Mouse (Mus musculus): ENCODE measurements around the gene Gdf11. TPM values are rescaled to one million over a fixed set of nuclear protein-coding genes. Genes with fewer than 3 reads are reported as not detected.

The Gdf11 gene
- not detected in 2 replicates for total RNA-seq (2015; ENCODE audit: low replicate concordance)
- not detected in 2 replicates for total RNA-seq (2017; ENCODE audit: low replicate concordance)

- ATAC-seq (replicated peaks; ENCODE audit: low FRiP score, poor library complexity, severe bottlenecking) = no peak
These were observed at the start of gene Gdf11 for GRCm38 (mm10) chr10:128891296-128892094. Gene Gdf11, minus strand, starts transcription at chr10:128891718.

GRCm38 (mm10) chr10:128940475-128941061 is 49.0 kb upstream of the Gdf11 start:
- no peak for ATAC-seq (replicated peaks; ENCODE audit: low FRiP score, poor library complexity, severe bottlenecking)

GRCm38 (mm10) chr10:128938974-128939373 is 47.5 kb upstream of the Gdf11 start:
- ATAC-seq (replicated peaks; ENCODE audit: low FRiP score, poor library complexity, severe bottlenecking) = no peak

DNA sequence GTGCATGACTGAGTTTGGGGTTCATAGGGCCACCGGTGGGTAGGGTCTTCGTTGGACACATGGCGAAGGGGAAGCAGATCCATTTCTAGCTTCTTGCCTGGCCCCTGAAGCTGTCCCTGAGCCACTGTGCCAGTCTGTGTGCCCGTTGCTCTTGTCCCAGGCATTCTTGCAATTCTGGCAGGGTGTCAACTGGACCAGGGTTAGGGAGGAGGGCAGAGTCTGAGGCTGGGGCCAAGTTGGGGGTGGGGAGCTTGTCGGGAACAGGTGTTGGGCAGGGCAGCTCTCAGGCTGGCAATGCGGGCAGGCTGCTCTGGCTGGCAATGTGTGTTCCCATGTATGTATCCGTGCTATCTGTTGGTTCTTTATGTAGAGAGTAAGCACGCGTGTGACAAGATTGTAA is 46.9 kb upstream of the Gdf11 start:
- ATAC-seq (replicated peaks; ENCODE audit: low FRiP score, poor library complexity, severe bottlenecking) = no peak

- ATAC-seq (replicated peaks; ENCODE audit: low FRiP score, poor library complexity, severe bottlenecking) = no peak
These were observed 46.4 kb upstream of the Gdf11 start for GRCm38 (mm10) chr10:128937756-128938390.

DNA sequence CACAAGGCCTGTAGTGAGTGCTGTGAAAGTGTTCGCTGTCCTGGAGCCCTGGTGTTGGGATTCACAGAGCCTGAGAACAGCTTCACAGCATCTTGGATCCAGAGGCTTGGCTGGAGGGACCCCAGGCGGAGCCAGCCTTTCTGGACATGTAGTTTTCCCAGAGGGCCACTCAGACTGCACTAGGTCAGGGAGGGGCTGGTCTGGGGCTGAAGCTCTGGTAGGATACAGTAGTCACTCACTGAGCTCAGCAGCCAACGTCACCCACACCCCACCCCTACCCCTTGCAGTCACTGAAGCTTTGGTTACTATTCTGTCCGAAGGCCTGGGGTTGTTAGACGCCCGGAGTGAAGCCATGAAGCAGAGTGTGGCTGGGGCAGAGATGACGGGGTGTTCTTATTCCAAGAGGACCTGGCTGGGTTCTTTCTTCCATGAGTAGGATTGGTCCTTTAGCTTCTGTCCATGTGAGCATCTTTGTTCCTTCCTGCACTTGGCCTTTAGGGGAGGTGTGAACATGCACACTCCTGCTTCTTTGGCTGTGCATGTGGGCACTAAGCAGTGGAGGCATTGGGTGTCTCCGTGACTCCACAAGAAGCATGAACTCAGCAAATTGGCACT is 44.4 kb upstream of the Gdf11 start:
- no peak for ATAC-seq (replicated peaks; ENCODE audit: low FRiP score, poor library complexity, severe bottlenecking)

- no peak for ATAC-seq (replicated peaks; ENCODE audit: low FRiP score, poor library complexity, severe bottlenecking)
These were observed 43.7 kb upstream of the Gdf11 start for GRCm38 (mm10) chr10:128934997-128935787.

GRCm38 (mm10) chr10:128933976-128934721 is 42.6 kb upstream of the Gdf11 start:
- no peak for ATAC-seq (replicated peaks; ENCODE audit: low FRiP score, poor library complexity, severe bottlenecking)

- ATAC-seq (replicated peaks; ENCODE audit: low FRiP score, poor library complexity, severe bottlenecking) = no peak
These were observed 42.1 kb upstream of the Gdf11 start, which contains the start of gene Itga7 for GRCm38 (mm10) chr10:128933574-128933973. Gene Itga7, plus strand, starts transcription at chr10:128933818.

- no peak for ATAC-seq (replicated peaks; ENCODE audit: low FRiP score, poor library complexity, severe bottlenecking)
These were observed 39.9 kb upstream of the Gdf11 start for GRCm38 (mm10) chr10:128931441-128931840.

- no peak for ATAC-seq (replicated peaks; ENCODE audit: low FRiP score, poor library complexity, severe bottlenecking)
These were observed 38.3 kb upstream of the Gdf11 start for GRCm38 (mm10) chr10:128929638-128930378.

DNA sequence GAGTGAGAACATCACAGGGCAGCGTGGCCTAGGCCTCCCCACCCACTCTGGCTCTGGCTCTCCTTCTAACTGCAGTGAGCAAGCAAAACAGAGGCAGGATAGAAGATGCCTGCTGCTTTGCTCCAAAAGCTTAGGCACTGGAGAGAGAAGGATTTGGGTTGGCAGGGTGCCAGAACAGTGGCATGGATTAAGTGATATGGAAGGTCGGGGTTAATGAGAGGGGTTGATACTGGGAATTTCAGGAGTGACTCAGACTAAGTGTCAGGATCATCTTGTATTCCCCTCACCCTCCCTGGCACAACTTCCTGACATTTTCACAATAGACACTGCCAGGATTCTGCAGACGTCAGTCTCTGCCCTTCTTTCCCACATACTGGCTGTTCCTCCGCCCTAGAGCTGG is 36.8 kb upstream of the Gdf11 start:
- no peak for ATAC-seq (replicated peaks; ENCODE audit: low FRiP score, poor library complexity, severe bottlenecking)

- peak; percentile 9; the same call in 1 of the 2 replicates for ATAC-seq (replicated peaks; ENCODE audit: low FRiP score, poor library complexity, severe bottlenecking)
These were observed 32.4 kb upstream of the Gdf11 start, which contains the start of gene Bloc1s1 for GRCm38 (mm10) chr10:128923935-128924334. Gene Bloc1s1, minus strand, starts transcription at chr10:128924035.

DNA sequence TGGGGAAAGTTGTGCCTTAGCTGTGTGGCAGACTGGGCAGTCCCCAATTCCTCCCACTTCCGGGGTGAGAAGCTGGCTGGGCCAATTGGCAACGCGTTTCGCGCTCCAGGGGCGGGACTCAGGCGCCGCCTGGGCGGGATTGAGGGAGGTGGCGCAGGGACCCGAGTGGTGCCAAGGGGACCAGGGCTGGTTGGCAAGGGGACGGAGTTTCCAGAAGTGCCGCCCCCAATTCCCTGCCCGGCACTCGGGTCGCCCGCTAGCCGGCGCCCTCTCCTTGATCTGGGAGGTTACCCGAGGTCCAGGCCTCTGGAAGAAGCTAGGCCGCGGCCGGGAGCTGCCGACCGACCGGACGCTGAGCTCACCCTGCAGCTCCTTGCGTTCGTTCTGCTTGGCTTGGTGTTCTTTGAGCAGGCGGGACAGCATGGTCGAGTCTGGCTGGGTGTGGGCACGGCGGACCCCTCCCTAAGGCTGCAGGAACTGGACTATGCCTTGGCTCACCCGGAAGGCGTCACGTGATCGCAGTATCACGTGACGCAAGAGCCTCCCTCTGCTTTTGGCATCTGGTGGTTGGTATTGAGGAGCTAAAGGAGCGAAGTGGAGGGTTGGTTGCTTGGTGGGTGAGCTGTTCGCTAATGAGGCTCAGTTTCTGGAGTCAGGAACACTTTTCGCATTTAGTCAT is 31.6 kb upstream of the Gdf11 start:
- peak; percentile 97 for ATAC-seq (replicated peaks; ENCODE audit: low FRiP score, poor library complexity, severe bottlenecking)

GRCm38 (mm10) chr10:128922822-128923012 is 31.2 kb upstream of the Gdf11 start, which contains the start of gene Rdh5:
Gene Rdh5, minus strand, starts transcription at chr10:128922888.
- no peak for ATAC-seq (replicated peaks; ENCODE audit: low FRiP score, poor library complexity, severe bottlenecking)

GRCm38 (mm10) chr10:128921883-128922821 is 30.6 kb upstream of the Gdf11 start:
- ATAC-seq (replicated peaks; ENCODE audit: low FRiP score, poor library complexity, severe bottlenecking) = 0 out of 2 replicates have a peak, but pooled peaks have one; percentile 2

DNA sequence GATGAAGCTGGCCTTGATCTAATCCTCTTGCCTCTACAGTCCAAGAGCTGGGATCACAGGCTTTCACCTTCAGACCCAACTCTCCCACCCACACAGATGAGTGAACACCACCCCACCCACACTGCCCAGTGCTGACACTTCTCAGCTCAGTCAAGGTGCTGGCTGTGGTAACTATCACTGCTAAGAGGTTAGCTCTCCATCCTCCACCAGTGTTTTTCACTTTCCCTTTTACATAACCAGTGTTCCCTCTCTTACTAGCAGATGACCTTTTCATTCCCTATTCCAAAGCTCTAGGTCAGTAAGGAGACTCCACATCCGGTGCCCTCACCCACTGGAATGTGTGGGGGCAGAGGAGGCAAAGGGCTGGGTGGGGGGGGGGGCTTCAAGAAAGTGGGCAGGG is 29.7 kb upstream of the Gdf11 start:
- no peak for ATAC-seq (replicated peaks; ENCODE audit: low FRiP score, poor library complexity, severe bottlenecking)

All from erythroblast, adult 5-6 weeks (primary cell).